Mouse (Mus musculus) bone marrow macrophage, adult 2 months (primary cell): ENCODE data around the gene AC109138.7. TPM values are rescaled to one million over a fixed set of nuclear protein-coding genes. Genes with fewer than 3 reads are reported as not detected.

Source experiments
- H3K27ac ChIP-seq: 2 replicates; pipeline ENCODE4 v1.5.1; 2012; ENCODE audit warnings: low read depth, low read length; ENCODE audit not compliant: insufficient read depth
- H3K4me1 ChIP-seq: 2 replicates; pipeline ENCODE4 v1.6.1; 2012; ENCODE audit warnings: low read length; ENCODE audit not compliant: control insufficient read depth, insufficient read depth
- H3K4me3 ChIP-seq: 2 replicates; pipeline ENCODE4 v1.5.1; 2012; ENCODE audit warnings: mild to moderate bottlenecking, low read length, moderate library complexity; ENCODE audit not compliant: insufficient read depth
- CTCF ChIP-seq: IDR thresholded peaks from 2 replicates; pipeline ENCODE4 v1.5.1; 2012; ENCODE audit warnings: low read depth, mild to moderate bottlenecking, low read length, moderate library complexity
- POLR2A ChIP-seq: IDR thresholded peaks from 2 replicates; pipeline ENCODE4 v1.6.1; 2012; ENCODE audit warnings: mild to moderate bottlenecking, low read depth, low read length, borderline replicate concordance
- polyA plus RNA-seq: library from polyadenylated mRNA; stranded (reverse); fragments of >200 nt; gene quantifications from 2 replicates; pipeline ENCODE4 v1.2.4, GENCODE M21; 2012; ENCODE audit not compliant: missing spikeins, insufficient read depth, insufficient read length

AC109138.7 gene
- polyA plus RNA-seq, 1 experiment = not detected

DNA sequence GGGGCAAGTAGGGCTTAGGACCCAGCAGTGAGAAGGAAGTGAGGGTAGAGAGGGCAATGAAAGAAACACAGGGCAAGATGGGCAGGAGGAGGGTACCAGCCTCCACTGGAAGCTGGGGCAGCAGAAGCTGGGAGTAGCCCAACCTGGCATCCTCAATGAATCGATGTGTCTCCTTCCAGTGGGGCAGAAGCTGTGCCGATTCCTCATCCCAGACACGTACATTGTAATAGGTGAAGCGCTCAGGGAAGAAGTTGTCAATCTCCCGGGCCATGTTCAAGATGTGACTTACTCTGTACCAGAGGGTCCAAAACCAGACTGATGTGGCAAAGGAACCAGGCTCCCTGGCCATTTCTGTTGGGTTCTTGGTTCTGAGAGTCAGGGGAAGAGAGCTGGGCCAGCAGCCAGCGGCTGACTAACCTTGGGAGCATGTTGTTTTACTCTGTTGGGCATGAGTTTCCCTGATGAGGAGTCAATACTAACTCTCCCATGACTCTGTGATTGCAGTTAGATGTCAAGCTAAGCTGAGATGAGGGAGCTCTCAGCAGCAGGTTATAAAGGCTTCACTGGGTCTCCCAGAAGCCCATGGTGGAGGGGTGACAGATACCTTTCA is 50.1 kb downstream of the AC109138.7 start:
- Histone ChIP-seq H3K4me3 (no peak overlapping the region), H3K27ac (no peak overlapping the region), H3K4me1 (peaks cover 51% of the 10 kb centered on the region)
- TF ChIP-seq POLR2A (no peak), CTCF (no peak)

DNA sequence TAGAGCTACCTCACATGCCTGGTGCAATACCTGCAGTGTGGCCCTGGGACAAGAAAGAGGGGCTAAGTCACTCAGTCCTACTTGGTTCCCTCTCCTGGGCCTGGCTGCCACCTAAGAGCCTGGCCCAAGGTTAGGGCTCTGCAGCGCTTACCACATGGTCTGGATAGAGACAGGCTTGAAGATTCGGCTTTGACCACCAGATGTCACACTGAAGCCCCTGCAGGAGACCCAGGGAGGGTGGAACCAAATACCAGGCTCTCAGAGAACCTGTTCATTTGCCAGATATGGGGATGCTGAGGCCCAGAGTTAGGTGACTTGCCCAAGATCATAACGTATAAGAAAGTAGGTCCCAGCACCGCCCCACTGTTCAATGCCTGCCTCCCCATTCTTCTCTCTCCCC is 51.8 kb downstream of the AC109138.7 start:
- Histone ChIP-seq H3K4me3 (no peak overlapping the region), H3K4me1 (peaks cover 44% of the 10 kb centered on the region), H3K27ac (no peak overlapping the region)
- no peak for TF ChIP-seq POLR2A
- TF ChIP-seq CTCF = no peak

DNA sequence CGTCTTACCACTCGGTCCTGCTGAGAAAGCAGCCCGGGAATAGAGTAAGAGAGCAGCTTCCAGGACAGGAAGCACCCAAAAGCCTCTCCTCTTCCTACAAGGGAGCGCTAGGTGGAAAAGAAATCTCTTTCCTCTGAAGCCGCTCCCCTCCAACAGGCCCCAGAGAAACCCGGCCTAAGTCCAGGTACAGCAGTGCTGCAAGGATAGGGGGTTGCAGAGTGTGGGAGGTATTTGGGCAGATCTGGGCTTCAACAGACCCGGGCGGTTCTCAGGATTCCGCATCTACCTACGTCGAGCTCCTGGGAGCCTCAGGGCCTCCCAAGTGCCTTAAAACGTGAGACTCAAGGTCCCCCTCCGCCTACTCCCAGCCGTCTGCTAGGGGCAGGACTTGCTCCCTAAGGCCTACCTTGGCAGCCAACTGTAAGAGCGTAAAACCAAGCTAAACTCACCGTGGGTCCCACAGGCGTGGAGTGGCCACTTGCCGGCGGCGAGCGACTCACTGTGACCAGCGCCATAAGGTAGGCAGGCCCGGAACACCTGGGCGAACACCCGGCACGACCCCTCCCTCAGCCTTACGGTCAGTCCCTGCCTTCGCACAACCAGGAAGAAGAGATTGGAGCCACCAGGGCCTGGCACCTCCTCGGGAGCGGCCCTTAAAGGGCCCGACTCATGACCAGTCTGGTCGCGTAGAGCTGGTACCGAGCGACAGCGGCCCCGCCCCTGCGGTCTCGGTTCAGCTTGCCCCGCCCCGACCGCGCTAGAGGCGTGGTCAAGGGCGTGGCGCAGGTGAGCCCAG is 54.6 kb downstream of the AC109138.7 start, which contains the start of gene Ssh3:
Ssh3 (minus strand) TSS at position 615 of the 796 bp plus-strand sequence.
- TF ChIP-seq POLR2A = no peak
- TF ChIP-seq CTCF = no peak
- Histone ChIP-seq H3K4me1 (peaks cover 18% of the 10 kb centered on the region), H3K4me3 (peak within 1 kb of the TSS; percentile 82), H3K27ac (0 out of 2 replicates have a peak within 1 kb of the TSS, but pooled peaks have one; percentile 5)

DNA sequence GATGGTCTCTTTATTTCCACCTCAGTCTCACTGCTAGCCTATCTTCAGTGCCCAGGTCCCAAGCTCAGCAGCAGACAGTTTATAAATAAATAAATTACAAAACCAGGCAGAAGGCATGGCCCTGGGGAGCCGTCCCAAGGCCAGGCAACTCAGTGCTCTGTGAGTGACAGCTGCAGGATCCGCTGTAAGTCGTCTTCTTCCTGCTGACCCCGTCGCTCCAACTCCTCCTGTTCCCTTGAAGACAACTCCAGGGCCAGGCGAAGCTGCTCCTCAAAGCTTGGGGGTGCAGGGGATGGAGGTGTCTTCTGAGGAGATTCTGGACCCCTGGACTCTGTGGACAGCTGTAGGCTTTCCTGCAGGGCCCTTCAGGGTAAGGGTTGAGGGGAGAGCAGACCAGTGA is 56.0 kb downstream of the AC109138.7 start:
- TF ChIP-seq POLR2A (no peak), CTCF (no peak)
- Histone ChIP-seq H3K4me3 (no peak overlapping the region), H3K4me1 (peaks cover 11% of the 10 kb centered on the region), H3K27ac (no peak overlapping the region)

DNA sequence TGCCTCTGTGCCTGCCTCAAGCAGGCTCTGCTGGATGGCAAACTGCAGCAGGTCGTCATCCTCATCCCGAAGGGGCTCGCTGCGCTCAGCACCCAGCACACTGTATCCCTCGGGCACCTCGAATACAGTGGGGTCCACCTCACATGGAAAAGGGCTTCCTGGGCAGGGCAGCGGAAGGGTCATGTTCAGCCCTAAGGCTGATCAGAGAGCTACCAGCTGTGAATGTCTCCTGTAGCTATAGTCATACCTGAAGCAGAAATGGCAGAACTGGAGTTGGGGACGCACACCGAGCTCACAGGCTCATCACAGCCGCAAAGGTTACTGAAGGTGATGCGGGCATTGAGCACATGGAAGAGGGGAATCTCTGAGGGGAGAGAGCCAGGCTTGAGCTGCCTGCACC is 56.8 kb downstream of the AC109138.7 start:
- no peak for TF ChIP-seq CTCF
- TF ChIP-seq POLR2A = no peak
- H3K4me1 ChIP-seq = peaks cover 11% of the 10 kb centered on the region
- no peak overlapping the region for H3K27ac ChIP-seq
- no peak overlapping the region for H3K4me3 ChIP-seq

DNA sequence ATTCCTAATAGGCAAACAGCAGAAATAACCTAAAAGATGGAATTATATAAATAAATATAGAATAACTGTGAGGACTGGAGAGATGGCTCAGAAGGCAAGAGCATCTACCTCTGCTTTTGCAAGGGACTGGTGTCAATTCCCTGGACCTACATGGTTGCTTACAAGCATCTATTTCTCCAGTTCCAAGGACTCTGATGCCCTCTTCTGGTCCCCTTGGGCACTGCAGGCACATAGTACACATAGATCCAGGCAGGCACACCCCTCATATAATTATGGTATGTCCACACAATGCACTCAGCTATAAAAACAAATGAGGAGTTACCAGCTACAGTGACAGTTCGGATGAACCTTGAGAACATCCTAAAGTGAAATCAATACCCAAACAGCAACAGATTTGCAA is 65.3 kb downstream of the AC109138.7 start:
- Histone ChIP-seq H3K4me3 (no peak overlapping the region), H3K27ac (no peak overlapping the region), H3K4me1 (peaks cover 7% of the 10 kb centered on the region)
- no peak for TF ChIP-seq POLR2A
- no peak for TF ChIP-seq CTCF

- Histone ChIP-seq H3K4me3 (no peak overlapping the region), H3K4me1 (peaks cover 16% of the 10 kb centered on the region), H3K27ac (no peak overlapping the region)
- no peak for TF ChIP-seq POLR2A
- TF ChIP-seq CTCF = no peak
Measured at GRCm38 (mm10) chr19:4280425-4280824, 66.3 kb downstream of the AC109138.7 start.

Other genes with a start within 250 kb of the AC109138.7 start
- not detected in 2 replicates for gene Aldh3b2, start 242.0 kb upstream of the AC109138.7 start, polyA plus RNA-seq
- gene Acy3, start 227.8 kb upstream of the AC109138.7 start, polyA plus RNA-seq = 1.1 TPM in 1 of 2 replicates, not detected in the other
- not detected in 2 replicates for gene Tbx10, start 221.6 kb upstream of the AC109138.7 start, polyA plus RNA-seq
- 7.0 and 9.9 TPM in 2 replicates for gene Nudt8, start 213.8 kb upstream of the AC109138.7 start, polyA plus RNA-seq
- 0.80 and 1.3 TPM in 2 replicates for gene Gm49405, start 213.7 kb upstream of the AC109138.7 start, polyA plus RNA-seq
- gene Doc2g, start 211.0 kb upstream of the AC109138.7 start, polyA plus RNA-seq = 1.4 and 3.4 TPM in 2 replicates
- 62.3 TPM in 2 replicates for gene Ndufv1, start 201.6 kb upstream of the AC109138.7 start, polyA plus RNA-seq
- gene Gstp1, start 176.4 kb upstream of the AC109138.7 start, polyA plus RNA-seq = 103 and 118 TPM in 2 replicates
- 2.6 TPM in 1 of 2 replicates, not detected in the other for gene Gstp2, start 168.3 kb upstream of the AC109138.7 start, polyA plus RNA-seq
- not detected in 2 replicates for gene Gstp3, start 154.8 kb upstream of the AC109138.7 start, polyA plus RNA-seq
- not detected in 2 replicates for gene Cabp2, start 132.8 kb upstream of the AC109138.7 start, polyA plus RNA-seq
- gene Cdk2ap2, start 117.2 kb upstream of the AC109138.7 start, polyA plus RNA-seq = 98.0 and 98.3 TPM in 2 replicates
- 72.3 and 86.7 TPM in 2 replicates for gene Pitpnm1, start 114.4 kb upstream of the AC109138.7 start, polyA plus RNA-seq
- 75.1 and 75.6 TPM in 2 replicates for gene Aip, start 88.5 kb upstream of the AC109138.7 start, polyA plus RNA-seq
- gene Gpr152, start 74.6 kb upstream of the AC109138.7 start, polyA plus RNA-seq = not detected in 2 replicates
- gene Cabp4, start 70.3 kb upstream of the AC109138.7 start, polyA plus RNA-seq = not detected in 2 replicates
- gene Coro1b, start 65.7 kb upstream of the AC109138.7 start, polyA plus RNA-seq = 276 and 314 TPM in 2 replicates
- 0.87 and 2.3 TPM in 2 replicates for gene Ptprcap, start 60.8 kb upstream of the AC109138.7 start, polyA plus RNA-seq
- gene Rps6kb2, start 51.0 kb upstream of the AC109138.7 start, polyA plus RNA-seq = 32.3 and 39.5 TPM in 2 replicates
- gene Carns1, start 38.9 kb upstream of the AC109138.7 start, polyA plus RNA-seq = 0.68 and 1.1 TPM in 2 replicates
- gene Tbc1d10c, start 23.1 kb upstream of the AC109138.7 start, polyA plus RNA-seq = 0.77 and 0.83 TPM in 2 replicates
- gene Ppp1ca, start 22.3 kb upstream of the AC109138.7 start, polyA plus RNA-seq = 299 and 331 TPM in 2 replicates
- 25.1 and 27.2 TPM in 2 replicates for gene Rad9a, start 12.7 kb upstream of the AC109138.7 start, polyA plus RNA-seq
- gene Clcf1, start 119 bp upstream of the AC109138.7 start, polyA plus RNA-seq = 0.40 and 0.56 TPM in 2 replicates
- gene Pold4, start 17.5 kb downstream of the AC109138.7 start, polyA plus RNA-seq = 77.5 and 93.5 TPM in 2 replicates
- 84.2 and 87.6 TPM in 2 replicates for gene Ssh3, start 54.8 kb downstream of the AC109138.7 start, polyA plus RNA-seq
- gene Ankrd13d, start 68.8 kb downstream of the AC109138.7 start, polyA plus RNA-seq = 21.8 TPM in 2 replicates
- gene Grk2, start 91.9 kb downstream of the AC109138.7 start, polyA plus RNA-seq = 250 and 278 TPM in 2 replicates
- gene Kdm2a, start 183.9 kb downstream of the AC109138.7 start, polyA plus RNA-seq = 81.5 and 84.4 TPM in 2 replicates
- 1.1 and 1.4 TPM in 2 replicates for gene Rhod, start 225.1 kb downstream of the AC109138.7 start, polyA plus RNA-seq